Mouse (Mus musculus) monocyte, adult 5-6 weeks (primary cell): ENCODE measurements around the gene App. TPM values are rescaled to one million over a fixed set of nuclear protein-coding genes. Genes with fewer than 3 reads are reported as not detected.
A peak's percentile ranks its signal among the peaks of the same experiment; 100 is the strongest.

Experiments used
- ATAC-seq: fragments of 153-309, 156-312 bp; replicated peaks from 2 replicates; pipeline ENCODE4 v1.8.0; 2017; ENCODE audit warnings: mild to moderate bottlenecking; ENCODE audit not compliant: low TSS enrichment, insufficient number of reproducible peaks, severe bottlenecking, poor library complexity, low FRiP score
- total RNA-seq: library from RNA; stranded (forward); fragments of 200-1000, 200-491, 200-594 nt; gene quantifications from 3 replicates; pipeline ENCODE4 v1.2.3, GENCODE M21; 2017

The App gene
- total RNA-seq = 66.5 to 96.2 TPM (median 88.0 TPM) in 3 replicates

DNA sequence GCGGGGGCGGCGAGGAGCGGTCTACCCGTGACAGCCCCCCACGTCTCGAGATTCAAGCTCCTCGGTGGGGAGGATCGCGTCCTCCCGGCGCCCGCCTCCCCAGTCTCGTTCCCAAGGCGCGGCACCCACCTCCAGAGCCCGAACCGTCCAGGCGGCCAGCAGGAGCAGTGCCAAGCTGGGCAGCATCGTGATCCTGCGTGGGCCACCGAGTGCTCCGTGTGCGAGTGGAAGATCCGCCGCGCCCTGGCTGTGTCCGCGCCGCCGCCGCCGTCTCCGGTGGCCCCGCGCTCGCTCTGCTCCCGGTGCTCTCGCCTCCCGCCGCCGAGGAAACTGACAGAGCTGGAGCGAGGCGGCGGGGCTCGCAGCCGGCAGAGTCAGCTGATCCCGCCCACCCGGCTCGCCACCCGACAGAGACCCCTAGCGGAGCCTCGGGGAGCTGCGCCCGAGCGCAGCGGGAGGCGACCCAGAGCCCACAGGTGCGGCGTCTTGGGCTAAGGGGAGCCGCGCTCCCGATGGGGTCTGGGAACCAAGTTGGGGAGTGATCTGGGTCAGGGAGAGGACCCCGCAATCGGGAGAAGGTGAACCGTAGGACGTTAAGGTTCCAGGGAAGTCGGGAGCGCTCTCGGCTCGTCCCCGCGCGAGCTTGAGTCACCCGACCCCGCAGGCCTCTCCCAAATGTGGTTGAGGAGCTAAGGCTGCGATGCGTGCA lies at the start of gene App:
TSS of gene App (minus strand) at position 394 of the 709 bp plus-strand sequence.
- ATAC-seq = peak; percentile 66

DNA sequence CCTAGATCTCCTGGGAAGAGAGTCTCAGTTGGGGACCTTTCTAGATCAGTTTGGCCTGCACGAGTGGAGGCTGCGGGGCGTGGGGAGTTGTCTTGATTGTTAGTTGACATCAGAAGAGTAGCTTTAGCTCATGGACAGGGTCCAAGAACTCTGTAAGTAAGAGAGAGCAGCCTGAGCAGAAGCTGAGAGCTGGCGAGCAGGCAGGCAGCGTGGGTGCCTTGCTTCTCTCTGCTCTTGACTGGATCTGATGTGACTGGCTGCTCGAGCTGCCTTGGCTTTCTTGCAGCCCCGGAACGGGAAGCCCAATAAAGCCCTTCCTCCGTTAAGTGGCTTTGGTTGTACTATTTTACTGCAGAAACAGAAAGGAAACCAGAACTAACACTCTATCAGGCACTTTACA lies 42.3 kb upstream of the App start:
- ATAC-seq = no peak

DNA sequence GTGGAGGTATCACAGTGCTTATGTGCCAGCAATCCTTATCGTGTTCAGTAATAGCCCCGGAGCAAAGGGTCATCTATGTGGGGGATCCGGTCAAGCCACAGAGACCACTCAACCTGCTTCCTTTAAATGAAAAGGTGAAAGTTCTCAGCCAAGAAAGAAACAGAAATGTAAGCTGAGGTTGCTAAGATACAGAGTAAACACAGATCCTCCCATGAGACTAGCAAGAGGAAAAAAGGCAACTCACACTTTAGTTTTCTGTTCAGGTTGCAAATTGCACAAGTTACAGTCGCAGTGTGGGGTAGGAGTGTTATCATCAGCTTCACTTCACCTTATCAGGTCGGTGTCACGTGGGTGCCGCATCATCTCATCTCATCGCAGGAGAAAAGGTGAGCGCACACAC lies 41.6 kb upstream of the App start:
- ATAC-seq = no peak

DNA sequence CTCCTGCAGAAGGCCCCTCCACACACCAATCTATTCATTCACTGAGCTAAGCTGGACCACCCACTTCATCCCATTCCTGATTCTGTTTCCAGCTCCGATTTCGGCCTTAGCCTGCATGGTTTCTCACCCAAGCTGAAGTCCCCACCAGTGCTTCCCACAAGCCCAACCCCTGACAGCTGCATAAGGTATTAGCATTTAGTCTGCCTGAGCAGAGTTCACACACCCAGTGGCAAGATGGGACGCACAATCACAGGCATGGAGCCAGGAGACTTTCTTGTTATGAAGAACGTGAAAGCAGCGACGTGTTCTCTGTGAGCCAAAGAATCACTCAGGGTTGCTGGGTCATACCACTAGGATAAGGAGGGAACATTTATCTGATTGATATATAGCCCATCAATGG lies 22.1 kb upstream of the App start:
- ATAC-seq = no peak

DNA sequence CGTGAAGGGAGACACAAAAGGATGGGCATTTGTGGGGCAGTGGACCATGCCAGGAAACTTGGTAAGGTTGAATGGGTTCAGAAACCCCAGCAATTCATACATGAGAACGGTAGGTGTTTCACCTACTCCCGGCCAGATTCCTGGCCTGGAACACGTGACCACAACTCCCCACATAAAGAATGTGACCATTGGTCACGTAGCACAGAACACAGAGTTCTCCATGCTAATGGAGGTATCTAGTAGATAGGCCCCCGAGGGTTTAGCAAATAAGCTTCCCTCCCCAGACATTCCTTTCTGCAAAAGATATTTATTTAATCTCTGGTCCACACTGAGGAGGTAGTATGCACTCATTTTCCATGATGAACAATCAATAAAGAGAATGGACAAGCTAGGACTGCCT lies 21.6 kb upstream of the App start:
- ATAC-seq = no peak

DNA sequence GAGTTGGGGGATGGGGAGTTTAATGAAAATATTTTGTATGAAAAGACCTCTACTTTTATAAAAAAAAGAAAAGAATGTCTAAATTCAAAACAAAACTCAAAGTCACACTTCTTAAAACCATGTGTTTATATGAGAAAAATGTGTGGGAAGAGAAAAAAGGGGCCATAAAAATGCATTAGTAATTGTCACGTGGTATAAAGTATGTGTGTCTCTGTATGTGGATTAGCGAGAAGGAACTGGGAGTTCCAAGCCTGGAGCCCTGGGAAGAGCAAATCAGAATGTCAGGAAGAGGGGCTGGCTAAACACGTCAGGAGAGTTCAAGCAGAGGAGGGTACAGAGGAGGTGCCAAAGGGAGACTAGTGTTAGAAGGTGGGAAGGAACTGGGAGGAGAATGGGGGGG lies 7.9 kb upstream of the App start:
- no peak for ATAC-seq

DNA sequence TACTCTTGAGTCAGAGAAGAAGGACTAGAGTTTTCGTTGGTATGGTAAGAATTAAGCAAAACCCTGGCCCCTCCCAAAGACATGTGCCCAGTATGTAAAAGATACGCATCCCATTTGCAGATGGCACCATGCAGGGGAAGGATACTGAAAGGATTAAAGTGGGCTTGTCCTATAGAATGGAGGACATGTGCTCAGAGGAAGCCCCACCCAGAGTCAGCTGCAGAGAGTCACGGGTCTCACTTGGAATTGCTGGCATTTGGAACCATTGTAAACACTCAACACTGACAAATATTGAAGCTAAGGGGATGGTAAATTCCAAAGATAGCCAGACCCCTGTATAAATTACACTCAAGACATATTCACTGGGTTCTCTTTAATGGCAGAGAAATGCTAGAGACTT lies 7.1 kb upstream of the App start:
- no peak for ATAC-seq

DNA sequence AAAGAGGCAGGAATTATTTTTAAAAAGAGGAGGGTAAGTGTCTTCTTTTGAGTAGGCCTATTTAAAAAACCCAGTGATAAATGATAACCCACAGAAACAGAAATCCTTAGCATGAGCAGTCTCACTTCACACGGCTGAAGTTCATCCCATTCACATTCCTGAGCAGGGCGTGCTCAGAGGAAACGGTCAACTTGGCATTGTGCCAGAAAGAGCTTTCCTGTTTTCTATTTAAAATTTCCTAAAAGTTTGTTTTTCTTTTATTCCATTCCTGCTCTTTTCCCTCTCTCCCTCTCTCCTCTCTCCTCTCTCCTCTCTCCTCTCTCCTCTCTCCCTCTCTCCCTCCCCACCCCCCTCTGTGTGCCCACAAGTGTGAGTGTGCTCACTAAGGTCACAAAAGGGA lies 3.1 kb upstream of the App start:
- no peak for ATAC-seq

DNA sequence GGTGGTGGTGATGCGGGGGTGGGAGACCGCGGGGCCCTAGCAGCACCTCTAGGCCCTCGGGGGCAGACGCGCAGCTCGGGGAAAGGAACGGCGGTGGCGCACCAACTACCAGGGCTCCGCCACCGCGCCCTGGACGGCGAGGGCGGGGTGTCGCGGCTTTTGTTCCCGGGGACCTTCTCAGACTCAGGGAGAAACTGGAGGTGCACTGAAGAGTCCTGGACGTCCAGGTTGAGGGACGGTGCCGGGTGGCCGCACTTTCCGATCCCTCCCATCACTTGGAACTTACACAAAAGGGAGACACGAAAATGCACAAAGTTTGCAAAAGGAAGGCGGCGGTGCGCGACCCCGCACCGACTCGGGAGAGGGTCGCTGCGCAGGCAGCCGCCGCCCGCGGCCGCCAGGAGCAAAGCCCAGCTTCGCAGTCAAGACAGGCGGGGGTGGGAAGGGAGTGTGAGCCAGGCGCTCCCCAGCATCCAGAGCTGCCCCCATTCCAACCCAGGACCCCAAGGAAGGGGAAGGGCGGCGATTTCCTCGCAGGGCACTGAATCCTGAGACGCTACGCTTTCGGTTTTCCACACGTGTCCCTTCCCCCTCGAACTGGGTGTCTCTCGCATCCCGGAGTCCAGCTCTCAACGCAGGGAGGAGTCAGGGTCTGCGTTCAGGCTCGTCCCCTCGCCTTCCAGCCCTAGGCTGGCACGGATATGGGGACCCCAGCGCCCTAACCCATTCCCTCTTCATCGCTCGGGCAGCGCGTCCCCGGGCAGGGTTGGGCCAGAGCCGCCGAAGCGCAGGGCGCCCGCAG lies 794 bp downstream of the App start:
- no peak; the same call in 1 of the 2 replicates for ATAC-seq

DNA sequence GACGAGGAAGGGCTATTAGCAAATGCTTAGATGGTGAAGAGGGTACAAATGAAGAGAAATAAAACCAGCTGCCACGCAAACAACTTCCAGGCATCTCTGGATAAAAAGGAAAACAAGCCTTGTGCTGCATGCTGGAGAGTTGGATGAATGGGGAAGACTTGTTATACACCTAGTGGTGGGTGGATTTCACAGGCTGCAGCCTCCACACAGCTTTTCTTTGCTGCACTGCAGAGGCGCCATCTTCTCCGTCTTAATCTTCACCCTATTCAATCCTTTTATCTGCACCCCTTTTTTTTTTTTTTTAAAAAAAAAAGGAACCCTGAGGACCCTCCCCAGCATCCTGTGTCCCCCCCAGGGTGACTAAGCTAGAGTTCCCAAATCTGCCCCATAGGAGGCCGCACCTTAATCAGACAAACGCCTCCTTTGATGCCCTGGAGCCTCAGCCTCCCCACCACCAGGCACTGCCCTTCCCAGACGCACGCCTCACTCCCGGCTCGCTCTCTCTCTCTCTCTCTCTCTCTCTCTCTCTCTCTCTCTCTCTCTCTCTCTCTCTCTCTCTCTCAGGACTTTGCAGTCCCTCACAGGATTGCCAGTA lies 1.5 kb downstream of the App start:
- no peak for ATAC-seq

DNA sequence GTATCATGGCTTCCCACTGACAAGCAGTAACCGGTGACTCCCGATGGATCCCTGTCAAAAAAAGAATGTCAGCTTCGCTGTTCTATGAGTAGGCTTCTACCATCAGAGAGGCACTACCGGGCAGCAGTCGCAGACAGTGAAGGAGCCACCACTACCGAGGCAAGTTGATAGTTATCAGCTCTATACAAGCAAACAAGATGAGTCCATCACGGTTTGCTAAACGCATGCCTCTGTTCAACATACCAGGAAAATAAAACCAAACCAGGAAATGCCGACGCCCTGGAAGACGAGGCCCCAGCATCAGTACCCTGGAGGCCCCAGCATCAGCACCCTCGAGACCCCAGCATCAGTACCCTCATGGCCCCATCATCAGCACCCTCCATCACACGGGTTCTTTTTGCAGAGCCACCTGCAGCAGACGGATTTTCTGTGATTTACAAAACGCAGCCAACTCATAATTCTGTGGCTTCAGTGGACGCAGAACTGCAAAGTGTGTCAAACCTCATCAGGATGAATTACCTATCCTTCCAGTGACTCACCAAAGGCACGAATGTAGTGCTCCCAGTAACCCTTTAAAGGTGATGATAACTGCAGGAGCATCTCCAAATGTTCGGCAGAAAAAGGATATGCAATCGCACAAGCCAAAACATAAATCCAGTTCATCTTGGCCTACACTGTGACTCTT lies 2.6 kb downstream of the App start:
- ATAC-seq = no peak

DNA sequence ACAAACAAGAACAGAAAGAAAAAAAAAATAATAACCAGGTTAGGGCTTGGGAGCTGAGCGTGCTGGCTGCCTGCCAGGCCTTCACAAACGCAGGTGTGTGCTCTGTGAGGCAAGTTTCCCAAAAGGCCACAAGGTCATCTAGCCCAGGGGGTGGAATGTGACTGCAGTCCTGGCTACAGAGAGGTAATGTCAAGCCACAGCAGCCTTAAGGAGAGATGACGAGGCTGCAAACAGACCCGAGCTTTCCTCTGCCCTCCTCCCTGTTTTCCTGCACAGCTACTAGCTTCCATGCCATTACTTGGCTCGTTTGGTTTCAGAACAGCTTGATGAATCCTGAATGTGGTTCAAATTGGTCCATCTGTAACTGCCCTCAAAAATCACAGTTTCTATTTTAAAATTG lies 4.7 kb downstream of the App start:
- no peak for ATAC-seq

DNA sequence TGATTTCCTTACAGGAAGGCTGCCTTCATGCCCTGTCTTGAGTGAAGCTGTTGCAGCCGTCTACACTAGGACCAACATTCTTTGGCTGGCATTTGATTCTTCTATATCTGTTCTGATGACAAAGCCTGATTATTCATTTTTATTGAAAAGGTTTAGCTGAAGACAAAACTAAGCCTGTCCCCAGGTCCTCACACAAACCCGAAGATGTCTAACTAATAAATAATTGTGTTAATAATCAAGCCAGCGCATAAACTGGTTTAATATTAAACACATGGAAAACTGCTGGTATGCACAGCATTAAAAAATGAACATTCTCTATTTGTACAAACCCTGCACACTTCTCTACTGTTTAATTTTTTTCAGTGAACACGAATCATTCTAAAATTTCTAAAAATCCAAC lies 7.4 kb downstream of the App start:
- no peak for ATAC-seq

DNA sequence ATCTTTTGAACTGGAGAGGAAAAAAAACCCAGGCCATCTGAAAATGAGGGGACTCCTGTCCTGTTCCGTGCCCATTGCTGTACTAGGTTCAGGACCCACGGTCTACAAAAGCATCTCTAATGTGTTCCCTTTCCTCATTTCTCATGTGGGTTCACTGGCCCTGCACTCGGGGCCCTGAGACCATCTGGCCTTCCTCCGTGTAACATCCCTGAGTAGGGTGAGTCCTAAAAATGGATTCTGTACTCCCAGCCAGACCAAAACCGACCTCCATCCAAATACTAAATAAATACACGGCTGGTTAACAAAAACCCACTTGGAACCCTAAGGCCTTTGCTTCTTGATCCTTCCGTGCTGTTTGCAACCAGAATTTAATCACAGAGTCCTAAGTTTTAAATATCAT lies 7.9 kb downstream of the App start:
- ATAC-seq = no peak

DNA sequence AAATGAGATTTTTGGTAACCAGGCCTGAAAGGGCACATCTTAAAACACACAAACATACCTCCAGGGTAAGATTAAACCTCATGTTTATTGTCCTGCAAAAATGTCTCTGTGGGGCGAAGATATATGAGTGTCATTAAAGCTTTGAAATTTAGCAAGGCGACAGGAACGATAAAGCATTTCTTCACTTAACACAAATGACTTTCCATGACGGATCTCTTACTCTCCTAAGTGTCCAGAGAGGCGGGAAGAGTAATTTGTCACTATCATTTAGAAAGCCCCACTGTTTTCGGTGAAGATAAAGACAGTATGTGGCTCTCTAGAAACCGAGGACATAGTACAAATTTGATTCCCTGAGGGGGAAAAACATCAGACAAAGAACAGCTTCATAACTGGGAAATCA lies 8.4 kb downstream of the App start:
- ATAC-seq = no peak

DNA sequence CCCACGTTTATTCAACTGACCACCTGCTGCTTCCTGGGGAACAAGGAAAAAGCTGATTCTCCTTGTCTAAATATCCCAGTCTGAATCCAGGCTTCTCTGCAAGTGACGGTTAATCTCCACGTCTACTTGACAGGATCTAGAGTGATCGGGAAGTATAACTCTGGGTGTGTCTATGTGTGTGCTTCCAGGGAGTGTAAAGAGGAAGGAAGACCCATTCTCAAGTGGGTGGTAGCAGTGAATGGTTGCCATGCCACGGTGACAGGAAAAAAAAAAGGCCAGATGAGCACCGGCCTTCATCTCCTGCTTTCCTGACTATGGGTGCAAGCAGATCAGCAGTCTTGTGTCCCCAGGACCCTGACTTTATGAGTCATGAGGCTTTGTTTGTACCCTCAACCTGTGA lies 10.8 kb downstream of the App start:
- ATAC-seq = no peak

DNA sequence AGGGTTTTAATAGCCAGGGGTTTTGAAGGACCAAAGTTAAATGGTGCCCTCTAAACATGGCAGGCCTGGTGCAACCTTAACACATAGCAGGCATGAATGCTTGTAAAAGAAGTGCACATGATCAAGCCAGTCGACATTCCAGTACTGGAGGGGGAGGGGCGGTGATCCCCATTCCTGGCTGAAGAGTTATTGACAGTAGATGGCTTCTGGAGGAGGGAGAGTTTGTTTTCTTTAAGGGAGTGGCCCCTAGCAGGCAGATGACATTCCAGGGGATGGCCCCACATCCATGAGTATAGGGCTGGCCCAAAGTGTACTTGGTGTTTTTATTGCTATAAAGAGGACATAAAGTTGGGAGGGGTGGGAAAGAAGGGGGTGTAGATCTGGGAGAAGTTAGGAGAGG lies 13.4 kb downstream of the App start:
- ATAC-seq = no peak

DNA sequence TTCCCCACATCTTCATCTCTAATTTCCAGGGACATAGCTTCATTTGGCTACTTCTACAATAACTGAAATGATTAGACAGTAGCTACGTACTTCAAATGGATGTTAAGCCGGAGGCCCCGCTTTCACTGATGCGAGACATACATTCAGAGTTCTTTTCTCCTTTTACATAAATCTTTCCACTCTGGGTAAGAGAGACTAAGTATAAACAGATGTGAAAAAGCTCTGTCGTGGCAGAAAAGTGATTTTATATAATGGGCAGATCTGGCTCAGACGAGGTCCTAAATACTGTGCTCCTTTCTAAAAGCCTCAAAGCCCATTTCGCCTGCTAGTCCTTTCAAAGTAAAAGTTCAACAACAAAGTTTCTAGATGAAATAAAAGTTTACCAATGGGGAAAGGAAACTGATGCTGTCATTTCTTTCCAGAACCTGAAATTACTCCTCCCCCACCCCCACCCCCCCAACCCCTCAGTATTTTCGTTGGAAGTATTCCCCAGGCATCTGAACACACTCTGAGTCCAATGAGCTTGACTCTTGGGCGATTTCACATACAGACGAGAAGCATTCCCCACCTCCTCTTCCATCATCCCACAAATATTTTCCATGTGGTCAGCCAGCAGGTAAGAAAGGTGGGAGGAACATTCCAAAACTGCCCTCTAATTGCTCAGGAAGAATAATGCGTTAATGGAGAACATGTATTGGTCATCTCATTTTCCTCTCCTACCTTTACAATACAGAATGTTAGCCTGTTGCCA lies 15.6 kb downstream of the App start:
- ATAC-seq = no peak

DNA sequence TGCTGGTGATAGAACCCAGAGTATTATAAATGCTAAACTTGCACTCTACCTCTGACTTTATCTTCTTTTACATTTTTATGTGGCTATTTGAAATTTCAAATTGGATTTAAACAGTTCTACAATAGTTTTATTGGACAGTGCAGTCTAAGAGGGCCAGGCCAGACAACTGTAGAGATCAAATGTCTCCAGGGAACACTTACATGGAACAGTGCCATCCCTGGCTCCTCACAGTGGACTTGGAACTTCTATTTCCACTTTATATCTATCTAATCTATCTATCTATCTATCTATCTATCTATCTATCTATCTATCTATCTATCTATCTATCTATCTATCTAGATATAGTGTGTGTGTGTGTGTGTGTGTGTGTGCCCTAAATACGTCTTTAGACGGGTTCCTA lies 16.4 kb downstream of the App start:
- no peak for ATAC-seq
